Mouse (Mus musculus): ENCODE measurements around the gene Zdhhc21. TPM values are rescaled to one million over a fixed set of nuclear protein-coding genes. Genes with fewer than 3 reads are reported as not detected.

Gene Zdhhc21
- total RNA-seq, 2 experiments from 2014 or later: 9.8 to 10.5 TPM

DNA sequence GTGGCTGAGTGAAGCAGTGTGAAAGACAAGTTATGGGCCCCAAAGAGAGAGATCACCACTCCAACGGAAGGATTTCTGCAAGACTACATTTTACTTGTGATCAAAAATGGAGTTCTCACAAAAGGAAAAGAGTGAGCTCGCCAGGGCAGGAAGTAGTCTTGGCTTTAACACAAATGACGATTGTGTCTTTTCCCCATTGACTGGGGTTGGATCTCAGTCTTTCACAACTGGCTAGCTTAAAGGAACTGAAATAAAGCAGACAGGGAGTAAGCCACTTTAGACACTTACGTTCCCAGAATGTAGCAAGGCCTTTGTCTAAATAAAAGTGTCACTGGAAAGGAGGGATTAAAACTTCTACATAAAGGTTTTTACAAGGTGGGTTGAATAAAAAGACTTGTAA is 7.4 kb upstream of the Zdhhc21 start:
- intact Hi-C loops (cut with DNase I): no loop called here

DNA sequence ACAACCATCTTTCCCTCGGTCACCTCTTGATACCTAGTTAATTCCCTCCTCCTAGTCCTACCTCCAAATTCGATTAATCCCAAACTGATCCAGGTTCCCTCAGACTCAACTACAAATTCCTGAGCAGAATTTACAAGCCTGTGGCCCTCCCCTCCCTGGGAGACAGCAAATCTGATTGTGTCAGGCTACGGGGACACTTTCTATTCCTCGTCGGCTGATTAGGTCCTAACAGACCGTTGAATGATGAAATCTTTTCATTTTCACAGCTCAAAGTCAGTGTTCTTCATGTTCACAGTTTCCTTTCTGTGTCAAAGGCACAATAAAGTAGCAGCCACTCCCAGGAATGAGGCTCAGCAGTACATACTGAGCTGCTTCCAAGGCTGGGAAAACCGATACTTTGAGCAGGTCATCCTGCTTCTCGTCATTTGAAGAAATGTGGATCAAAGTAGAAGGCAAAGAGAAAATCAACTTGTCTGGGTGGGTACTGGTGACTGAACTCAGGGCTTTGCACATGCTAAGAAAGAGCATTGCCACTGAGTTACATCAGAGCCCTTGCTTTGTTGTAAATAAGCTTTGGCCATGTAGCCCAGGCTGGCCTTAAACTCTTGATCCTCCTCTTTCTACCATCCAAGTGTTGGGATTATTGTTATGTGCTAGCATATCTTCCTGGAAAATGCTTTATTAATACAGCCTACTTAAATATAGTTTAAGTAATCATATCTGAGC is 5.4 kb upstream of the Zdhhc21 start:
- DNase-seq: no peak
- intact Hi-C loops (cut with DNase I): no loop called here

More for the DNA sequence above, 7.4 kb upstream of the Zdhhc21 start:
- no peak for DNase-seq

DNA sequence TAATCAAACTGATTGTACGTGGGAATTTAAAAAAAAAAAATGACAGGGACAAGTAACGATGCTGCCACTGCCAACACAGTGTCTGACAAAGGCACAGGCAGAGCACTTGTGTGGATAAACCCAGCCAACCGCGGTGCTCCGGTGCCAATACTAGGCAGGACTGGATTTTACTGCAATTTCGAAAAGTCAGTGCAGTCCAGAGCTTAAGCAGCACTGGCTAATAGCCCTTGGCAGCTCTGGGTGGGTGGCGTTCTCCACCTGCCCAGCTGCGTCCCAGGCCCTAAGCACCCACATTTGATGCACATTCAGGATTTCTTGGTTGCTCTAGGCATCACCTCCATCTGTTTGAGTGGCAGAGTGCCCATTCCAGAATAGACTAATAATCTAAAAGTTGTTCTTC is 3.6 kb upstream of the Zdhhc21 start:
- intact Hi-C loops (cut with DNase I): no loop called here
- DNase-seq: no peak

DNA sequence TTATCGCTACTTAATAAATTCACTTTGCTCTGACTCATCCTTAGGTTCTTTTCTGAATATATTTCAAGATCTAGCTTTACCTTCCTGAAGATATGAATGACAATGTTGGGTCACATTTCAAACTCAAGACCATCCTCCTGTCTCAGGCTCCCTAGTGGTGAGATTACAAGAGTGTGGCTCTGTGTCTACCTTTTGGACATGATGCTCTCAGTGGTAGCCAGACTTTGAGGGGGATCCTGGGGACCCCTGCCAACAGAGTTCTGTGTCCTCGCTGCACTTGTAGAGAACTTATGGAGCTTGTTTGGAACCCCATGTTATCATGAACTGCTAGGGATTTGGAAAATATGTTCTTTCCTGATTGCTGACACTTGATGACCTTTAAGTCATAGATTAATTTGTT is 1.7 kb upstream of the Zdhhc21 start:
- intact Hi-C loops (cut with DNase I): no loop called here
- DNase-seq: no peak

DNA sequence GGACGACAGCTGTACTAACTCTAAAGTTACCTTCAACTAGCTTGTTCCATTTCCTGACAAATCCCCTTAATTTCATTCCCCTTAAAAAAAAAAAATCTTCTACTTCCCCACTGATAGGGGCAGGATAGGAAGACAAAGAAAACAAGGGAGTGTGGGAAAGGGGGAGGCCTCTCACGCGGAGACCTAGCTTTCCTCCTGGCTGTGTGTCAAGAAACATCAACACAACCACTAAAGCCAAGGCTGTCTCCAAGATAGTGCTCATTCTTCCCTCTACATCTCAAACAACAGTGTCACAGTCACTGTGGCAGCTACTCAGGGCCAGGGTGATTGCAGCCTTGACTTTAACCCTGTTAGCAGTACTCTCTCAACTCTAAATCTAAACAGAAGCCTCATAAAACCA is 808 bp upstream of the Zdhhc21 start:
- intact Hi-C loops (cut with DNase I): no loop called here
- DNase-seq: no peak

DNA sequence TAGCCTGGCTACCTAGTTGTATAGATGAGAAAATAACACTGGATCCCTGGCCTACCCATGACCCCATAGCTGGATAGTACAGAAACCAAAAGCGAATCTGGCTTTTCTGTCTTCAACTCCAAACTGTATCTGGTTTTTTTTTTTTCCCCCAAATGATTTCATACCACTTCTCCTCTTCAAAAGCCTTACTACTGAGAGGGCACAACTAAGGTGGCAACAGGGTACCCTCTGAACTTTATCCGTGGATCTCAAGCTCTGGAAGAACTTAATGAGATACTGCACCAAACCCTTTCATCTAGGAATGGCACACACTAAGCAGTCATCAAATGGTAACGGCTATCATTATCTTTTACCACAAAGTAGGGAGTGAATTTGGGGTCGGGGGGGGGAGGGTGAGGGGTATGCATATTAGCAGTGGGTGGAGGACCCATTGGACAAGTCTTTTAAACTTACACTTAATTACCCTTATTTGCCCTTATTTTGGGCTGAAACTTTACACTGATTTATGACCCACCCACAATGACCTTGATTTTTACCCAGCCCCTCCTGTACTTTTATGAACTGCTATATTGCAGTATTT is 1.2 kb downstream of the Zdhhc21 start:
- intact Hi-C loops (cut with DNase I): no loop called here
- no peak for DNase-seq

DNA sequence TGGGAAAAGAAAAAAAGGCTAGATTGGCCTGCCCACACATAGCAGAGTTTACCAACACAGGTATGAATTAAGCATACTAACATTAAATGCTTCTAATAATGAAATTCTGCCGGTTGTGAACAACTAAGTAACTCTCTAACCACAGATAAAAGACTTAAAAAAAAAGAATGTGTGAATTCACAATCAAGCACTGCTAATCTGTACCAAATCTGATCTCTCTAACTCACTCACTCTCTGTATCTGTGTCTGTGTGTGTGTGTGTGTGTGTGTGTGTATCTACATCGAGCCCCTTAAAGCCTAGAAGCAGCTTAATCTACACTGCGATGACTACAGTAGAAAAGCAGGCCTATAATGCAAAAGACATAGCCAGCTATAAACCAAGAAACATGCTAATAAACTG is 2.8 kb downstream of the Zdhhc21 start:
- intact Hi-C loops (cut with DNase I): no loop called here
- no peak for DNase-seq

DNA sequence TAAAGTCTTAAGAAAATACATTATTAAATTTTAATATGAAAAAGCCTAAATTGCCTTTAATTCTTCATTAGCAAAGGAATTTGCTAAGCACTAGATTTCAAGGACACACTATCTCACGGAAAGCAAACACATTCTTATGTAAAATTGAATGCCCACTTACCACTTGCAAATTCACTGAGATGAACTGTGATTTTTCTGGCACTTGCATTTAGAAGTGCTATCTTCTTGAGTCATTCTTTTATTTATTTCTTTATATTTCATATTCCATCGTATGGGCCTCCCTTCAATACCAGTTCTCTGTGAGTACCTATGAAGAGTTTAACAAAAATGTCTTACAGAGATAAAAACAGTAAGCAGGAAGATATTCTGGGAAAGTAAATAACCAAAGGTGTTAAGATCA is 5.9 kb downstream of the Zdhhc21 start:
- no peak for DNase-seq
- intact Hi-C loops (cut with DNase I): no loop called here

DNA sequence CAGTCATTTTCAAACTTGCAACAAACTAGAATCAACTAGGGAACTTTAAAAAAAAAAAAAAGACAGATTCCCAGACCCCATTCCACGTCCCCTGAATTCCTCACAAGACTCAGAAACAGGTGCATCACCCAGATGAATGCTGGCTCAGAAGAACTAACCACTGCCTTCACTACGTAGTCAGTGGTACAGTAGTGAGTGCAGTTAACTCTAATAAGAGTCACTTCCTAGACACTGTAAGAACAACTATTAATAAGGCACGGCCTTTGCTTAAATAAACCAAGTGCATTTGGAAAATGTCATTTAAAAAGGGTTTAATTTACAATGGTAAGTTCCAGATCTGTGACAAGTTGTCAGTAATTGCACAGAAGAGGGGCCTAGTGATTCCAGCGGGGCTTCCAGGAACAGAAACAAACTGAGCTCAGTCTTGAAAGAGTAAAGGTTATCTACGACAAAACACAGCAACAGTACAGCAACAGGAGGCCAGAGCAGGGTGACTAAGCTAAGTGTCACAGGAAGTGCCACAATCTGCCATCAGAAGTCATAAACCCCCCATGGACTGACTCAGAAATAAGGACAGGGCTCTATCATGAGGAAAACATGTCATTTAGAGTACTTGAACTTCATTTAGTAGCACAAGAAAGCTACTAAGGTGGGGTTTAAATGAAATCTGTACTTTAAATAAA is 11.1 kb downstream of the Zdhhc21 start:
- no peak for DNase-seq
- intact Hi-C loops (cut with DNase I): no loop called here

DNA sequence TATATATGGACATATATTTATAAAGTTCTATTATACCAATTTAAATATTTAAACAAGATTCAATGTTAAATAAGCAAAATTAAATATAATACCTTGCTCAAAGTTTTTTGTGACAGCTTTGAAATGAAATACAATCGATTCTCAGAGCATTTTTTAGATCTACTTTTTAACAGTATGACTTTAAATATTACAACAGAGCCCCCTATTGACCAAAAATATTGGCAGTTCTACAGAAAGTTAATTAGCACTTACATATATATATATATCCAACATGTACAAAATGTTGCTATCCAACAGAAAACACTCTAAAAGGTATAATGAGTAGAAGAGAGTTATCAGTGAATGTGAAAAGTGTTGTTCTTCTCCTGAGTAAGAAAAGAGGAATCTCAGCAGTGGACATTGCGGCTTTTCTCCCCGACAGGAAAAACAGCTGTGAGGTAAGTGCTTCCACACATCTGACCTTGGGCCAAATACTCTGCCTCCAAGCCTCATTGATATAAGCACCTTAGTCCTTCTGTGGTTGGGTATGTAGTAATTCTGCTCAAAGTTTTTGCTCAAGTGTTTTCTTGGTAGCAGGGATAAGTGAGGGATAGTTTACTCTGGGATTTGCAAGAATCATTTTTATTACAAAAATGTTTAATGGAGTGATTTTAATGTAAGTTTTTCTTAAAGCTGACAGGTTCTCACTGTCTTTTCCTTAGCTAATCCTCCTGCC is 22.1 kb downstream of the Zdhhc21 start:
- intact Hi-C loops (cut with DNase I): loop anchor here (10.0 kb wide), 1 partner anchor 193 kb away; no protein-coding TSS in a partner anchor
- DNase-seq: no peak

DNA sequence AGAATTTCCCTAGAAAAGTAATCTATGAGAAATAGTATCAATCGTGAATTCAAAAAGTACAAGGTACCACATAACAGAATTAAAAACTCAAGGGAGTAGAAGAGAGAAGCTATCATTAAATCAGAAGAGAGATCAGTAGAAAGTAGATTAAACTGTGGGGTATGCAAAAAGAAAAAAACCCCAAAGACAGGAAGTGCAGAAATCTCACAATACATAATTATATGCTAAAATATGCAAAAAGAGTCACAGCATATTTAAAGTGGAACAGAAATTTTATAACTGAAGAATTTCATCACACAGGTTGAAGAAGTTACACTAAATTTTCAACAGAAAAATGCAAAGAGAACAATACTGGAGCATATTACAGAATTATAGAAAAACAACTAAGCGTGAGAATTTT is 28.6 kb downstream of the Zdhhc21 start:
- no peak for DNase-seq
- intact Hi-C loops (cut with DNase I): loop anchor here (10.0 kb wide), 1 partner anchor 186 kb away; no protein-coding TSS in a partner anchor

DNA sequence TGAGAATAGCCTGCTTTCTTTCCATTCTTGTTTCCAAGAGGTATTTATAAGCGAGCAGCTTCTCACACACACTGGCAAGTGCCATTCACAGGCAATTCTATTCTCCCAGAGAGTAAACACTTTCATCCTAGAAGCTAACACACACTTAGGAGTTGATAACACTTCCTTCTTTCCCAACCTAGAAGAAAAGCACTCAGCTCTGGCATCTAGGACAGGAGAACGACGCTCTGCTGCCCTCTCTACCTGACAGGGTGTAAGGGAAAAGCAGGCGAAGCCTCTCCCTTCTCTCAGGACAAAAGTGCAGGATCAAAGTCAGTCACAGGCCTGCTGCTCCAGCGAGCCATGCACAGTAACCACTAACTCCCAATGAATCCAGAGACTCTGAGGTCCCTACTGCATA is 30.3 kb downstream of the Zdhhc21 start:
- no peak for DNase-seq
- intact Hi-C loops (cut with DNase I): no loop called here

DNA sequence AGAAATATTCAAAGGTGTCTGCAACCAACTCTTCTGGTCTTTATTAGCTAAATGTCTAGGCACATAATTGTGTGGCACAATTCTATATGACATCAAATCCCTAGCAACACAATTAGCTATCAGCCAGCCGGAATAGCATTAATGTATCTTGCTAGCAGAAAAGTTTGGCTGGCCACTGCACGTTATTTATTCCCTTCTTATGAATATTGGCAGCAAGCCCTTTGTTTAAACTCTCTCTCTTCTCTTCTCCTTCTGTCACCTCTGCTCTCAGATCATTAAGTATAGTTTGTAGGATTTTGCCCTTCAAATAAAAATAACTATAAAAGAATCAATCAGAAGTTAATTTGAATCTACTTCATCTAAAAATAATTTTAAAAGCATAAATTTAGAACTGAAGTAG is 32.8 kb downstream of the Zdhhc21 start:
- DNase-seq: no peak
- intact Hi-C loops (cut with DNase I): no loop called here

DNA sequence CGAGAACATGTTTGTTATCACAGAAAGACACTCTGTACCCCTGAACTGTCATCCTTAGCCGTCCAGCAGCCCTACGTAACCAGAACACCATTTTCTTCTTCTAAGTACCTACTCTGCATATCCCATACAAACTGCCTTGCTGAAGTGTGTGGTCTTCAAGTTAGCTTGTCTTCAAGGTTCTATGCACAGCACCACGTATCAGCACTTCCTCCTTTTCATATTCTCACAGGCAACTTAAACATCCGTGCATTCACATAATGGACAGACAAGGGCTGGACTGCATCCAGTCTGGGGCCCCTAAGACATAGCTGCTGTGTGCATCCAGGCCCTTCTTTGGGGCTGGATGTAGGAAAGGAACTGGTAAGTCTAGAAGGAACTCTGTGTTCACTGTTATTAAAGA is 41.9 kb downstream of the Zdhhc21 start:
- no peak for DNase-seq
- intact Hi-C loops (cut with DNase I): no loop called here

DNA sequence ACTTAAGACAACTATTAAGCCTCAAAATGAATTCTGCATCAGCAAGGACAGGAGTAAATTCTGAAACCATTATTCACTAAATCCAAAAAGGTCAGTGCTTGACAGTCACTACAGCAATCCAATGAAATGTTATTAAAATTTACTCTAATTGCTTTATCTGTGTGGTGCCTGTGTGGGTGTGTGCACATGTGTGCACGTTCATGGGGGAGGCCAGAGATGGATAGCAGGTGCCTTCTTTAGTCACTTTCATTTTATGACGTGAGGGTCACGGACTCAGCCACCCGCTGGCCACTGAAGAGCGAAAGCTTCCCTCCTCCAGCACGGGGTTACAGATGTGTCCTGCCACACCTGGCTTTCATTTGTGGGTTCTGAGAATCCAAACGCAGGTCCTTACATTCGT is 43.4 kb downstream of the Zdhhc21 start:
- intact Hi-C loops (cut with DNase I): no loop called here

DNA sequence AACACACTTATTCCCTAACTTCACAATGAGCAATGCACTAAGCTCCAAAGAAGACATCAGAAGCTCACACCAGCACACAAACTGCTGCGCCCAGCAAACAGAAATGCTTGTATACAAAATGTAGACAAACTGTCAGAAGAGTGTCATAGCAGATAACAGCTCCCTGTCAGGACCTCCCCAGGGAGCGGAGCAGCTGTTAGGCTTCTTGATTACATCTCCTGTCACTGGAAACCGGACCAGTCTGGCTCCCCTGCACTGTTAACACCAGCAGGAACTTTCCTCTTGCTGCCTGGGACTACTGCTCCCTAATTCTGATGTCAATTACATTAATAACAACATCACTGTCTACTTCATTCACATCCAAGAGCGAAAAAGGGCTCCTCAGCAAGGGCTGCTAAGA is 44.5 kb downstream of the Zdhhc21 start:
- no peak for DNase-seq
- intact Hi-C loops (cut with DNase I): no loop called here

More for the DNA sequence above, 43.4 kb downstream of the Zdhhc21 start:
- no peak for DNase-seq

DNA sequence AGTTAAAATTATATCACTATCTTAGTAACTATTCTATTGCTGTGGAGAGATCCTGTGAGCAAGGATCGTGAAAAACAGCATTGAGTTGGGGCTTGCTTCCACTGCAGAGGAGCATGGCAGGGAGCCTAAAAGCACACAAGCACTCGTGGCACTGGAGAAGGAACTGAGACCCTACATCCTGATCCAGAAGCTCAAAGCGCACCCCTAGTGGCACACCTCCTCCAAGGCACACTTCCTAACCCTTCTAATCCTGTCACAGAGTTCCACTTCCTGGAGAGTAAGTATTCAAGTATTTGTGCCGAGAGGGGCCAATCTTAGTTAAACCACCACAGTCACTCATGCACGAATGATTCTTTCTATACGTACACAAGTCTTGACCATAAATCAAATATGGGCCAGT is 46.4 kb downstream of the Zdhhc21 start:
- DNase-seq: no peak
- intact Hi-C loops (cut with DNase I): no loop called here

DNA sequence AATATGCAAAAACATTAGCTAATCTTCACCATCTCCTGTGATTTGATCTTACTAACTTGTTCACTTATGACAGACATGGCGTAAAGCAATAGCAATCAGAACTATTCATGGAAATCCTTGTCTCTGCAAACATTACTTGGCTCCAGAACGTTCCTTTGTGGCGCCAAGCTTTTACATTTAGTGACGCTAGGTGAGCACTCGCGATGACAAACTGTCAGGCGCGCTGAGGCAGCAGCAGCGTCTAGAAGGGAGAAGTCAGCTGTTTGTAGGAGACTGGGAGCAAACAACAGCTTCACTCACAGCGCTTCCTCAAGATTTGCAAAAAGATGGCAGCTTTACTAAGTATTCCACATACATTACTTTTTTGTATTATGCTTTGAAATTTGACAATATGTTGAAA is 51.9 kb downstream of the Zdhhc21 start:
- DNase-seq: no peak
- intact Hi-C loops (cut with DNase I): no loop called here

DNA sequence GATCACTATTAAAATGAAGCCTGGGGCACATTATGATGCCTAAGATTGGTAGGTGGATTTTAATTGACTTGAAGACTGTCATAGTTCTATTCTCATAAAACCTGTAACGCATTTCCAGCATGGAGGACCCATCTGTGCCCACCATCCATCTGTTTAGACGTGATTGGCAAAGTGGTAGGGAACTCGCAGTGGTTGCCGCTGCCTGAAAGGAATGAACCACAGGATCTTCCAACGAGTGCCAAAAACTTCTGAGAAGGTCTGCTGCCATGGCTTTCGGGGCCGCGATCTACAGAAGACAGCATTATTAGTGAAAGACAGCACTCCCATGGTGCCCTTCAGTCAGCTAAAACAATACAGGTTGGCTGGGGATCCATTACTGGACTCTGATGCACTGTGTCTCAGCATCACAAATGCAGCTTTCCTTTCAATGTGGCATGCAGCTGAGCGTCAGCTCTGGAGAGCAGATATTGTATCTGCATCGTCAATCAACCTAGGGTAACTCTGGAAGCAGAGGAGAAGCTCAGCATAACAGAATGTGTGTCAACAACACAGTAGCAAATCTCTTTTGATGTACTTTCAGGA is 53.5 kb downstream of the Zdhhc21 start:
- no peak for DNase-seq
- intact Hi-C loops (cut with DNase I): no loop called here

DNA sequence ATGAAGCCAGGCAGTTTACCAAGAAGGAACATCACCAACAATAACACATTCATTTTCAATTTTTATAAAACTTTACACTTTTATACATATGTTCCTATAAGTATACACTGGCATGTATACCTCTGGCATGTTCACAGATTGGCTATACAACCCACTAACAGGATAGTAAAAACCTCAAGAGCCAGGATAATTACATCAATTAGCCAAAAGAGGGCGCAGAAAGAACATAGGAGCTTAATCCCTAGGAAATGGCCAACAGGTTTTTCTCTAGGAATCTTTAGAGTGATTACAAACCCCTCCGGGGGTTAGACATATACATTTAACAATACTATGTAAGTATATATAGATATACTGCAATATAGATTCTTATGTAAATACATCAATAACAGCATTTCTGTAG is 55.7 kb downstream of the Zdhhc21 start:
- DNase-seq: no peak
- intact Hi-C loops (cut with DNase I): loop anchor here (1.0 to 5.0 kb wide), 2 partner anchors 129 to 383 kb away; no protein-coding TSS in a partner anchor

DNA sequence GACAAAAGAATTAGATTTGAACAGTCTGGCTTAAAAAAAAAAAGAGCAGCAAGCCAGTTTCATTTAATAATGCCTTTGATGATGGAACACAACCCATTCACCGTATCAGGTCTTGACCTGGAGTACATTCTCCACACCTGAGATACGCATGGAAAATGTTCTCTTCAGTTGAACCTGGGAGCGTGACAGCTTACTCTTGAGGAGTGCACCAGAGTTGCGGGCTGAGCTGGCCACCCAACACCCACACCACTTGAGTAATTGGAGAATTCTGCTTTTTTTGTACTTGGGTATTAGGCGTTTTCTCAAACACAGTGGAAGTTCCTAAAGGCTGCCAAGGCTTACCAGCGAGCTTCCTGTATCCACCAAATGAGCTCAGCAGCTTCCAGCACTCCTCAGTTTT is 66.2 kb downstream of the Zdhhc21 start:
- intact Hi-C loops (cut with DNase I): no loop called here
- DNase-seq: no peak
